Mouse (Mus musculus) kidney, adult 2 months (tissue): Measurements from ENCODE around the gene Zfp335.
A peak's percentile ranks its signal among the peaks of the same experiment; 100 is the strongest.

Experiments
- CTCF ChIP-seq: fragments of 200-500 bp; conservative IDR thresholded peaks from 2 replicates; pipeline ENCODE4 v1.5.1; 2011; ENCODE audit warnings: low read depth, mild to moderate bottlenecking, control low read depth, low read length, moderate library complexity, mixed read lengths; ENCODE audit not compliant: insufficient read depth, insufficient read length
- POLR2A ChIP-seq: fragments of 200-500 bp; IDR thresholded peaks from one replicate; pipeline ENCODE4 v1.6.1; 2011; ENCODE audit warnings: low read depth, low read length, control low read depth

- no peak for TF ChIP-seq POLR2A
- 0 out of 2 replicates have a peak, but pooled peaks have one; percentile 5 for TF ChIP-seq CTCF
Measured at GRCm38 (mm10) chr2:164894644-164895043, 16.9 kb downstream of the Zfp335 start.
